Mouse (Mus musculus): ENCODE measurements at regions not wholly inside any gene's neighbourhood (a gene's known extent, or its start where the extent isn't known, plus 50 kb on each side); places are given as distances from the start of the nearest gene placed in this dataset.

- Histone ChIP-seq H3K4me3 (replicated peaks) (no peak overlapping the region), H3K9ac (no peak overlapping the region), H3K4me1 (replicated peaks) (no peaks in the 10 kb centered on the region), H3K27ac (no peak overlapping the region), H3K36me3 (no peaks in the 10 kb centered on the region), H3K27me3 (replicated peaks) (no peaks in the 10 kb centered on the region), H3K4me2 (replicated peaks) (no peak overlapping the region), H3K9me3 (no peaks in the 10 kb centered on the region)
- no peak for ATAC-seq
- 78% methylated on average over 2 of the region's 2 CpGs for whole genome bisulfite sequencing
Measured at GRCm38 (mm10) chr11:31524708-31525107, 147.0 kb downstream of the Bod1 start.

- WGBS = 81% methylated on average over 2 of the region's 2 CpGs
- no peaks in the 10 kb centered on the region for H3K4me1 ChIP-seq (replicated peaks)
- no peak overlapping the region for H3K4me2 ChIP-seq (replicated peaks)
- H3K27ac ChIP-seq = no peak overlapping the region
- H3K36me3 ChIP-seq = no peaks in the 10 kb centered on the region
- no peak overlapping the region for H3K4me3 ChIP-seq (replicated peaks)
- H3K27me3 ChIP-seq (replicated peaks) = no peaks in the 10 kb centered on the region
- H3K9ac ChIP-seq = no peak overlapping the region
- no peaks in the 10 kb centered on the region for H3K9me3 ChIP-seq
- no peak for ATAC-seq
Measured at GRCm38 (mm10) chr11:31524065-31524618, 147.5 kb downstream of the Bod1 start.

- H3K4me2 ChIP-seq (replicated peaks) = no peak overlapping the region
- ATAC-seq = no peak
- H3K9ac ChIP-seq = no peak overlapping the region
- H3K4me1 ChIP-seq (replicated peaks) = no peaks in the 10 kb centered on the region
- no peak overlapping the region for H3K27ac ChIP-seq
- no peak overlapping the region for H3K4me3 ChIP-seq (replicated peaks)
- no peaks in the 10 kb centered on the region for H3K27me3 ChIP-seq (replicated peaks)
- 89% methylated on average over 2 of the region's 2 CpGs for WGBS
- H3K9me3 ChIP-seq = no peaks in the 10 kb centered on the region
- H3K36me3 ChIP-seq = no peaks in the 10 kb centered on the region
Measured at GRCm38 (mm10) chr11:31522127-31522526, 149.6 kb downstream of the Bod1 start.

- no peak for ATAC-seq
- 73% methylated on average over 4 of the region's 4 CpGs for WGBS
Measured at GRCm38 (mm10) chr11:31520909-31521308, 150.8 kb downstream of the Bod1 start.

GRCm38 (mm10) chr11:31503239-31503916 is 133.5 kb upstream of the Stc2 start:
- no peaks in the 10 kb centered on the region for H3K27me3 ChIP-seq (replicated peaks)
- H3K4me1 ChIP-seq (replicated peaks) = no peaks in the 10 kb centered on the region
- no peak overlapping the region for H3K4me2 ChIP-seq (replicated peaks)
- ATAC-seq = no peak
- H3K36me3 ChIP-seq = no peaks in the 10 kb centered on the region
- no peak overlapping the region for H3K4me3 ChIP-seq (replicated peaks)
- no peaks in the 10 kb centered on the region for H3K9me3 ChIP-seq
- H3K27ac ChIP-seq = no peak overlapping the region
- WGBS = 55% methylated on average over 5 of the region's 5 CpGs
- H3K9ac ChIP-seq = no peak overlapping the region

More at GRCm38 (mm10) chr11:31520909-31521308, 150.8 kb downstream of the Bod1 start:
- H3K4me1 ChIP-seq (replicated peaks) = no peaks in the 10 kb centered on the region
- no peak overlapping the region for H3K4me2 ChIP-seq (replicated peaks)
- H3K9ac ChIP-seq = no peak overlapping the region
- H3K4me3 ChIP-seq (replicated peaks) = no peak overlapping the region
- no peaks in the 10 kb centered on the region for H3K36me3 ChIP-seq
- H3K27me3 ChIP-seq (replicated peaks) = no peaks in the 10 kb centered on the region
- no peaks in the 10 kb centered on the region for H3K9me3 ChIP-seq
- no peak overlapping the region for H3K27ac ChIP-seq

GRCm38 (mm10) chr11:31485429-31485828 is 115.6 kb upstream of the Stc2 start:
- Histone ChIP-seq H3K36me3 (no peaks in the 10 kb centered on the region), H3K27me3 (replicated peaks) (no peaks in the 10 kb centered on the region), H3K9me3 (no peaks in the 10 kb centered on the region), H3K27ac (no peak overlapping the region), H3K4me1 (replicated peaks) (no peaks in the 10 kb centered on the region), H3K4me3 (replicated peaks) (no peak overlapping the region), H3K4me2 (replicated peaks) (no peak overlapping the region), H3K9ac (no peak overlapping the region)
- no peak for ATAC-seq
- 57% methylated on average over 4 of the region's 4 CpGs for WGBS

- no peaks in the 10 kb centered on the region for H3K9me3 ChIP-seq
- no peaks in the 10 kb centered on the region for H3K4me1 ChIP-seq (replicated peaks)
- H3K27ac ChIP-seq = no peak overlapping the region
- no peaks in the 10 kb centered on the region for H3K27me3 ChIP-seq (replicated peaks)
- H3K4me3 ChIP-seq (replicated peaks) = no peak overlapping the region
- no peak for ATAC-seq
- no peak overlapping the region for H3K4me2 ChIP-seq (replicated peaks)
- H3K9ac ChIP-seq = no peak overlapping the region
- no peaks in the 10 kb centered on the region for H3K36me3 ChIP-seq
- 81% methylated on average over 1 of the region's 1 CpGs for WGBS
Measured at GRCm38 (mm10) chr11:31481057-31481340, 111.1 kb upstream of the Stc2 start.

GRCm38 (mm10) chr11:31480225-31481056 is 110.6 kb upstream of the Stc2 start:
- Histone ChIP-seq H3K9ac (no peak overlapping the region), H3K4me3 (replicated peaks) (no peak overlapping the region), H3K4me2 (replicated peaks) (no peak overlapping the region), H3K4me1 (replicated peaks) (no peaks in the 10 kb centered on the region), H3K27ac (no peak overlapping the region), H3K27me3 (replicated peaks) (no peaks in the 10 kb centered on the region), H3K36me3 (no peaks in the 10 kb centered on the region), H3K9me3 (no peaks in the 10 kb centered on the region)
- 33% methylated on average over 5 of the region's 5 CpGs for WGBS
- no peak for ATAC-seq

GRCm38 (mm10) chr11:31477763-31478162 is 107.9 kb upstream of the Stc2 start:
- H3K27ac ChIP-seq = no peak overlapping the region

GRCm38 (mm10) chr11:31477104-31477503 is 107.2 kb upstream of the Stc2 start:
- ATAC-seq = no peak
- WGBS = 53% methylated on average over 3 of the region's 3 CpGs
- no peaks in the 10 kb centered on the region for H3K9me3 ChIP-seq

More at GRCm38 (mm10) chr11:31477763-31478162, 107.9 kb upstream of the Stc2 start:
- H3K9me3 ChIP-seq = no peaks in the 10 kb centered on the region
- H3K4me2 ChIP-seq (replicated peaks) = no peak overlapping the region
- H3K27me3 ChIP-seq (replicated peaks) = no peaks in the 10 kb centered on the region
- WGBS = 76% methylated on average over 1 of the region's 1 CpGs
- H3K36me3 ChIP-seq = no peaks in the 10 kb centered on the region
- no peak overlapping the region for H3K4me3 ChIP-seq (replicated peaks)
- ATAC-seq = no peak
- 0 out of 2 replicates have a peak, but pooled peaks cover 2% of the 10 kb centered on the region for H3K4me1 ChIP-seq (replicated peaks)
- no peak overlapping the region for H3K9ac ChIP-seq

GRCm38 (mm10) chr11:31473017-31473416 is 103.1 kb upstream of the Stc2 start:
- ATAC-seq = no peak
- H3K27me3 ChIP-seq (replicated peaks) = no peaks in the 10 kb centered on the region
- 60% methylated on average over 4 of the region's 4 CpGs for WGBS
- no peak overlapping the region for H3K9ac ChIP-seq
- H3K4me1 ChIP-seq (replicated peaks) = 0 out of 2 replicates have a peak, but pooled peaks cover 2% of the 10 kb centered on the region
- H3K4me2 ChIP-seq (replicated peaks) = no peak overlapping the region
- no peaks in the 10 kb centered on the region for H3K9me3 ChIP-seq
- H3K36me3 ChIP-seq = no peaks in the 10 kb centered on the region
- no peak overlapping the region for H3K4me3 ChIP-seq (replicated peaks)
- no peak overlapping the region for H3K27ac ChIP-seq

More at GRCm38 (mm10) chr11:31477104-31477503, 107.2 kb upstream of the Stc2 start:
- Histone ChIP-seq H3K27ac (no peak overlapping the region), H3K9ac (no peak overlapping the region), H3K4me2 (replicated peaks) (no peak overlapping the region), H3K36me3 (no peaks in the 10 kb centered on the region), H3K4me3 (replicated peaks) (no peak overlapping the region), H3K27me3 (replicated peaks) (no peaks in the 10 kb centered on the region), H3K4me1 (replicated peaks) (0 out of 2 replicates have a peak, but pooled peaks cover 2% of the 10 kb centered on the region)

GRCm38 (mm10) chr11:31470681-31471414 is 101.0 kb upstream of the Stc2 start:
- Histone ChIP-seq H3K27ac (0 out of 2 replicates have a peak overlapping the region, but pooled peaks have one; percentile 11), H3K4me3 (replicated peaks) (no peak overlapping the region), H3K4me1 (replicated peaks) (0 out of 2 replicates have a peak, but pooled peaks cover 2% of the 10 kb centered on the region), H3K27me3 (replicated peaks) (no peaks in the 10 kb centered on the region), H3K9ac (no peak overlapping the region), H3K4me2 (replicated peaks) (no peak overlapping the region), H3K9me3 (no peaks in the 10 kb centered on the region), H3K36me3 (no peaks in the 10 kb centered on the region)
- whole genome bisulfite sequencing = 36% methylated on average over 2 of the region's 2 CpGs
- peak; percentile 86 for ATAC-seq

Measured in intestine, embryonic 15.5 days (tissue).